Mouse (Mus musculus) kidney, embryonic 16.5 days (tissue): ENCODE measurements around the gene Pcgf2. TPM values are rescaled to one million over a fixed set of nuclear protein-coding genes. Genes with fewer than 3 reads are reported as not detected.
"Not testable (repeated sequence)": the region's sequence is repeated elsewhere in the genome, so short reads cannot be mapped to it uniquely, and the experiment has no call there.

Experiments used
- ATAC-seq: fragments of 200-750 bp; cut with Nextera tagmentation; 2 replicates; pipeline ENCODE4 v1.8.0; 2017; ENCODE audit warnings: moderate TSS enrichment; ENCODE audit not compliant: low FRiP score, low TSS enrichment
- H3K27ac ChIP-seq: fragments of 300-500 bp; sonication (generic); 2 replicates; pipeline ENCODE4 v1.5.1; 2014; ENCODE audit warnings: low read length
- H3K27me3 ChIP-seq: fragments of 300-500 bp; sonication (generic); 2 replicates; pipeline ENCODE4 v1.6.1; 2014; ENCODE audit warnings: low read length, control low read depth, mixed read lengths; ENCODE audit not compliant: insufficient read depth
- H3K36me3 ChIP-seq: fragments of 300-500 bp; sonication (generic); 2 replicates; pipeline ENCODE4 v1.6.1; 2014; ENCODE audit warnings: low read length, control low read depth, mixed read lengths; ENCODE audit not compliant: insufficient read depth
- H3K4me1 ChIP-seq: fragments of 300-500 bp; sonication (generic); 2 replicates; pipeline ENCODE4 v1.6.1; 2014; ENCODE audit warnings: low read length, control low read depth, mixed read lengths; ENCODE audit not compliant: insufficient read depth
- H3K4me2 ChIP-seq: fragments of 300-500 bp; sonication (generic); replicated peaks from 2 replicates; pipeline ENCODE4 v1.6.1; 2014; ENCODE audit warnings: low read depth, low read length
- H3K4me3 ChIP-seq: fragments of 300-500 bp; sonication (generic); 2 replicates; pipeline ENCODE4 v1.5.1; 2014; ENCODE audit warnings: mild to moderate bottlenecking, low read length
- H3K9ac ChIP-seq: fragments of 300-500 bp; sonication (generic); replicated peaks from 2 replicates; pipeline ENCODE4 v1.6.1; 2014; ENCODE audit warnings: low read length
- H3K9me3 ChIP-seq: fragments of 300-500 bp; sonication (generic); 2 replicates; pipeline ENCODE4 v1.6.1; 2016; ENCODE audit warnings: low read length, control low read depth
- WGBS: fragments of 180-500 bp; shearing (Covaris S2); extraction: QIAGEN DNeasy Blood & Tissue Kit; methylation state at CpG from one replicate; pipeline ENCODE4 v1.1.7; 2014; 5-methylcytosine and 5-hydroxymethylcytosine counted together
- polyA plus RNA-seq: library from polyadenylated mRNA; unstranded; fragments of >200 nt; fragmentation: Nextera tagmentation; extraction: Ambion mirVana; gene quantifications from 2 replicates; pipeline ENCODE4 v1.2.1, GENCODE M21; 2015

Gene Pcgf2
- polyA plus RNA-seq, 1 experiment from 2014 or later, result 12.3 TPM

DNA sequence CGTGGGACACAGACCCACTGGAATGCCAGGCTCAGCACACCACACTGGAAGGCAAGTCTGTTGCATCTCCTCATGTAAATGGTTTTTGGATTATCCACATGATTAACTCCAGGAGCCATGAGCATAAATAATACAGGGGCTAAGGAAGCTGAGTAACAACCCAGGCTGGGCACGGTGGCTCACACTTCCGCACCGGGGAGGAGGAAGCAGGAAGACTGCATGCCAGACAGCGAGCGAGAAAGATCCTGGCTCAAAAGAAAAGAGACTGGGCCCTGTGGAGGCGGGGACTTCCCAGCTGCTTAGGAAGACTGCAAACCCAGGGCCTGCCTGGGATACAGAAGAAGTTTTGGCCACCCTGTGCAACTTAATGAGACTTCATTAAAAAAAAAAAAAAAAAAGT lies 39.9 kb upstream of the Pcgf2 start:
- H3K9me3 ChIP-seq, result no peaks in the 10 kb centered on the region
- no peaks in the 10 kb centered on the region for H3K36me3 ChIP-seq
- peaks cover 38% of the 10 kb centered on the region for H3K4me1 ChIP-seq
- H3K27me3 ChIP-seq, result no peaks in the 10 kb centered on the region
- H3K9ac ChIP-seq, result 0 out of 2 replicates have a peak overlapping the region, but pooled peaks have one; percentile 18
- H3K4me2 ChIP-seq, result peak overlapping the region; percentile 32
- WGBS, result 25% methylated on average over 7 of the region's 7 CpGs
- no peak for ATAC-seq
- H3K27ac ChIP-seq, result peak overlapping the region; percentile 74
- H3K4me3 ChIP-seq, result peak overlapping the region; percentile 18; the same call in 1 of the 2 replicates

DNA sequence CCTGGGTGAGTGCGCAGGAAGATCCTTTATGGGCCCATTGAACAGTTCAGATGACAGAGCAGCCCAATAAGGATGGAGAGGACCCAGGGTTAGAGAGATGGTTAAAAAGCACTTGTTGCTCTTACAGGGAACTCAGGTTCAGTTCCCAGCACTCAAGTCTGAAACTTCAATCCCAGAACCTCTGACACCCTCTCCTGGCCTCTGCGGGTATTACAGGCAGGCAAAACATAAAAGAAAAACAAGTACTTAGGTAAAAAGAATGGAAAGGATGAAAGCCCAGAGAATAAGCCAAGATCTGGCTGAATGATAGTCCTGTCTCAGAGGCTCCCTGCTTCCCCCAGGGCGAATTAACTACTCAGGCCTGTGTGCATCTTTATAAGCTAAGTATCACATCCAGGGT lies 38.9 kb upstream of the Pcgf2 start:
- no peaks in the 10 kb centered on the region for H3K27me3 ChIP-seq
- no peak overlapping the region for H3K4me3 ChIP-seq
- no peaks in the 10 kb centered on the region for H3K36me3 ChIP-seq
- H3K4me2 ChIP-seq, result no peak overlapping the region
- WGBS, result 87% methylated on average over 3 of the region's 3 CpGs
- H3K9ac ChIP-seq, result no peak overlapping the region
- H3K9me3 ChIP-seq, result no peaks in the 10 kb centered on the region
- no peak for ATAC-seq
- peaks cover 38% of the 10 kb centered on the region for H3K4me1 ChIP-seq
- no peak overlapping the region for H3K27ac ChIP-seq

DNA sequence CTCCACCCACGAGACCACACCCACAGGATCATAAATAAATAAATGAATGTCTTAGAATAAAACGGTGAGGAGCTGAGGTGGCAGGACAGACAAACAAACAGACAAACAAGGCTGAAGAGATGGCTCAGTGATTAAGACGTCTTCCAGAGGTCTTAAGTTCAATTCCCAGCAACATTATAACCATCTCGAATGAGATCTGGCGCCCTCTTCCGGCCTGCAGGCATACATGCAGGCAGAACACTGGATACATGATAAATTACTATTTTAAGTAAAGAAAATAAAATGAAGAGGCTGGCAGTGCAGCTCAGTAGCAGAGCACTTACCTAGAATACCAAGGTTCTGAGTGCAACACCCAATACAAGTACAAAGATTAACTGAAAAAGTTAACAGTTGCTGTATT lies 38.4 kb upstream of the Pcgf2 start:
- Histone ChIP-seq H3K27me3 (no peaks in the 10 kb centered on the region), H3K9ac (no peak overlapping the region), H3K9me3 (no peaks in the 10 kb centered on the region), H3K36me3 (no peaks in the 10 kb centered on the region), H3K4me1 (peaks cover 35% of the 10 kb centered on the region), H3K4me3 (no peak overlapping the region), H3K27ac (no peak overlapping the region), H3K4me2 (no peak overlapping the region)
- ATAC-seq, result no peak
- WGBS, result 64% methylated on average over 6 of the region's 6 CpGs

DNA sequence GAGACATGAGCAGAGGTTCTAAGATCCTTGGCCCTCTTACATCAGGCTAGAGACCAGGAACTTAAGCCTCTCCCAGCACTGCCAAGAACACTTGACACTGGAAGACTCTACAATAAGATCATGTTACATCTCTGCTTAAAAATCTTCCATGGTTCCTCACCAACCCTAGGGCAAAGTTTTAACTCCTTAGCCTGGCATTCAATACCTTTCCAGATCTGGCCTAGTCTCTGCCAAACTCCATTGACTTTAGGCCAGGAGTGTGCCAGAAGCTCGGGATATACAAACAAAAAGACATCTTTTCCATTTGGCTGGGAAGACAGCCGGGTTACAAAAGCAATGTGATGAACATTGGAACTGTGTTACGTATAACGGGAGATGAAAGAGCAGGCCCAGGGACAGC lies 37.3 kb upstream of the Pcgf2 start:
- no peaks in the 10 kb centered on the region for H3K36me3 ChIP-seq
- H3K27ac ChIP-seq, result no peak overlapping the region
- WGBS, result 65% methylated on average over 4 of the region's 4 CpGs
- H3K9ac ChIP-seq, result no peak overlapping the region
- no peak overlapping the region for H3K4me3 ChIP-seq
- no peak overlapping the region for H3K4me2 ChIP-seq
- H3K4me1 ChIP-seq, result peaks cover 24% of the 10 kb centered on the region
- no peaks in the 10 kb centered on the region for H3K9me3 ChIP-seq
- no peaks in the 10 kb centered on the region for H3K27me3 ChIP-seq
- no peak for ATAC-seq

DNA sequence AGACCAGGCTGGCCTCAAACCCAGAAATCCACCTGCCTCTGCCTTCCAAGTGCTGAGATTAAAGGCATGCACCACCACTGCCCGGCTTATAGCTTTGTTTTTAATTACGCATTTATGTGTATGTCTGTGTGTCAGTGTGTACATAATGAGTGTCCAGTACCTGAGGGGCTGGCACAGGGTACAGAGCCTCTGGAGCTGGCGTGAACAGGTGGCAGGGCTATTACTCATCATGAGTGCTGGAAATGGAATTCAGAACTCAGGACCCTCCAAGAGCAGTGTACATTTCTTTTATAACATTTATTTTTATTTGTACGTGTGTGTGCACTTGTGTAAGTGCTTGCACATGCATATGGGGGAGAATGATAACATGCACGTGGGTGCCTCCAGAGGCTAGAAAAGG lies 36.3 kb upstream of the Pcgf2 start:
- 88% methylated on average over 5 of the region's 5 CpGs for WGBS
- peaks cover 18% of the 10 kb centered on the region for H3K4me1 ChIP-seq
- ATAC-seq, result no peak
- no peak overlapping the region for H3K27ac ChIP-seq
- H3K36me3 ChIP-seq, result peaks cover 7% of the 10 kb centered on the region
- no peaks in the 10 kb centered on the region for H3K27me3 ChIP-seq
- H3K9me3 ChIP-seq, result no peaks in the 10 kb centered on the region
- H3K4me2 ChIP-seq, result no peak overlapping the region
- no peak overlapping the region for H3K9ac ChIP-seq
- no peak overlapping the region for H3K4me3 ChIP-seq

DNA sequence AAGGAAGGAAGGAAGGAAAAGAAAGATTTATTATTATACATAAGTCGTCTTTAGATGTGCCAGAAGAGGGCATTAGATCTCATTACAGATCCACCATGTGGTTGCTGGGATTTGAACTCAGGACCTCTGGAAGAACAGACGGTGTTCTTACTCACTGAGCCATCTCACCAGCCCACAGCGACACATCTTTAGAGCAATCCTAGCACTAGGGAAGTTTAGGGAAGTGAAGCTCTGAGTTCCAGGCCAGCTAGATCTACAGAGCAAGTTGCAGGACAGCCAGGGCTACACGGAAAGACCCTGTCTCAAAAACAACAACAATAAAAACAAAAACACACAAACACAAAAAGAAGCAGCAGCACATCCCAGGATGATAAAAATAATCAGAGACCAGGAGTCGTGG lies 34.5 kb upstream of the Pcgf2 start:
- H3K9me3 ChIP-seq, H3K4me1 ChIP-seq, H3K27me3 ChIP-seq, H3K4me2 ChIP-seq, H3K27ac ChIP-seq, H3K4me3 ChIP-seq, H3K9ac ChIP-seq, ATAC-seq: not testable (repeated sequence)
- peaks cover 13% of the 10 kb centered on the region for H3K36me3 ChIP-seq
- WGBS, result 84% methylated on average over 5 of the region's 5 CpGs

DNA sequence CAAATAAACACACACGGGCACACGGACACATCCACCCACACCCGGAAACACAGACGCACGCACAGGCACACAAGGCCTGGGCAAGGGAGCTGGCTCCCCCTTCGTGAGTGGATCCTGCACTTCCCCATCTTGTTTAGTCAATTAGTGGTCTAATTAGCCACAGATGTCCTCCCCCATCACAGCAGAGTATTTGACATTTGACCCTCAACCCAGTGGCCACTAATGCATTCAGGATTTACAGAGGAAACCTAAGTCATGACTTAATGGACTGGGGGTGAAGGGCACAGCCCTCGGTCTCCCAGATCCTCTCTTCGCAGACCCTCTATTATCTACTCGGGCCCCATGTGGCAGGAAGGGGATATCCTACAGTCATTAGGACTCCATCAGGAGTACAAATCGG lies 33.4 kb upstream of the Pcgf2 start:
- no peak for ATAC-seq
- Histone ChIP-seq H3K27ac (no peak overlapping the region), H3K4me2 (no peak overlapping the region), H3K36me3 (peaks cover 18% of the 10 kb centered on the region), H3K4me1 (peaks cover 4% of the 10 kb centered on the region), H3K9ac (no peak overlapping the region), H3K27me3 (no peaks in the 10 kb centered on the region), H3K4me3 (no peak overlapping the region), H3K9me3 (no peaks in the 10 kb centered on the region)
- WGBS, result 12% methylated on average over 10 of the region's 10 CpGs

DNA sequence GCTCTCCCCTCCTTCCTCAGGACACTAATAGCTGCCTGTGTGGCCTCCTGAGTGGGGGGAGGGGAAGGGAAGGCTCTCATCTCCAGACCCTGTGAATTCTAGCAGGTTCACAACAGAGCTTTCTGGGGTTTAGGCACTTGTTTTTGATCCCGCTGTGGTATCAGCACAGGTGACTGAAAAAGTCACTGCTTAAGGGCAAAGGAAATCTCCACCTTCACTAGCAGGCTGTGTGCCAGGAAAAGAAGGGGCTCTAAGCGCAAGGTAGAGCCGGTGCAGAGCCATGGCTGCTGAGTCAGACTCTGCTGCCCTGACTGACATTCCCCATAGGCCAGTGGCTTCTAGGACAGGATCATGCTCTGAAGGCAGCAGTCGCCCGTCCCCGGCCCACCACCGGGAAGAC lies 28.4 kb upstream of the Pcgf2 start:
- Histone ChIP-seq H3K4me2 (no peak overlapping the region), H3K4me3 (no peak overlapping the region), H3K27ac (no peak overlapping the region), H3K9me3 (no peaks in the 10 kb centered on the region), H3K36me3 (peaks cover 52% of the 10 kb centered on the region), H3K27me3 (no peaks in the 10 kb centered on the region), H3K4me1 (no peaks in the 10 kb centered on the region; the same call in none of the 2 replicates), H3K9ac (no peak overlapping the region)
- WGBS, result 79% methylated on average over 7 of the region's 7 CpGs
- no peak for ATAC-seq

DNA sequence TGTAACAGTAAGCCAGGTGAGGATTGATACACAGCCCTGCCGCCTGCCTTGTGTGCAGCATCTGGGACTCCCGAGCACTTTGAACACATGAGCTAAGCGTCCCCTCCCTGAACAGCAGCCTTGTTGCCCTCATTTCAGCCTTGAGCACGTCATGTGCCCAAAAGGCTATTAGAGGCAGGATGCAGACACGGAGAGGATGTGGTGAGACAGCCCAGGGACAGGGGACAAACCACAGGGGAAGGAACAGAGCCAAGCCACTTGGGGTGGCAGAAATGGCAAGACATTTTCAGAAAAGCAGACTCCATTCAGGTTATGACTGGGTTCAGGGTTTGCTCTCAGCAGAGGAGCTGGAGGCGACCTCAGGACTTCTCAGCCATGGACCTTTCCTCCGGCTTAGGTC lies 28.0 kb upstream of the Pcgf2 start:
- no peaks in the 10 kb centered on the region for H3K27me3 ChIP-seq
- no peak overlapping the region for H3K9ac ChIP-seq
- no peak overlapping the region for H3K27ac ChIP-seq
- H3K4me2 ChIP-seq, result no peak overlapping the region
- H3K36me3 ChIP-seq, result peaks cover 55% of the 10 kb centered on the region
- WGBS, result 64% methylated on average over 7 of the region's 7 CpGs
- H3K4me3 ChIP-seq, result no peak overlapping the region
- H3K4me1 ChIP-seq, result no peaks in the 10 kb centered on the region
- H3K9me3 ChIP-seq, result no peaks in the 10 kb centered on the region
- no peak for ATAC-seq

DNA sequence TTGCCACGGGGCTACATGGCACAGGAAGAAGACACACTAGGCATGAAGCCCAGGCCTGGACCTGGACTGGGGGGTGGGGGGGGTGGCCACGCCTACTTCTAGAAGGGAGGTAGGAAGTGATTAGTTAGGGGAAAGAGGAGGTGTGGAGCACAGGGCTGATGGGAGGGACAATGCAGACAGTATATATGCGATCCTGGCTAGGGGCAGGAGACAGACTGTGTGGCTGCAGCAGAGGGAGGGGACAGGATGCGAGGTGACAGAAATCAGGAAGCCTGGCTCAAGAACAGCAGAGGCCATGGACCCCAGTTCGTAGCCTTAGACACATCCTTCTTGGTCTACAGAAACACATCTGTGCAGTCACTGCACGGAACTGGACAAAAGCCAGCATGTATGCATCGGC lies 23.4 kb upstream of the Pcgf2 start:
- H3K4me1 ChIP-seq, result no peaks in the 10 kb centered on the region
- peak overlapping the region; percentile 5; the same call in 1 of the 2 replicates for H3K27ac ChIP-seq
- peaks cover 77% of the 10 kb centered on the region for H3K36me3 ChIP-seq
- no peaks in the 10 kb centered on the region; the same call in 1 of the 2 replicates for H3K9me3 ChIP-seq
- no peak overlapping the region for H3K4me2 ChIP-seq
- WGBS, result 70% methylated on average over 7 of the region's 7 CpGs
- no peaks in the 10 kb centered on the region for H3K27me3 ChIP-seq
- ATAC-seq, result peak; percentile 77
- no peak overlapping the region for H3K9ac ChIP-seq
- no peak overlapping the region for H3K4me3 ChIP-seq
